Comparison of ENCODE assay signal across 28 mouse cellular contexts in the genomic region with DNA sequence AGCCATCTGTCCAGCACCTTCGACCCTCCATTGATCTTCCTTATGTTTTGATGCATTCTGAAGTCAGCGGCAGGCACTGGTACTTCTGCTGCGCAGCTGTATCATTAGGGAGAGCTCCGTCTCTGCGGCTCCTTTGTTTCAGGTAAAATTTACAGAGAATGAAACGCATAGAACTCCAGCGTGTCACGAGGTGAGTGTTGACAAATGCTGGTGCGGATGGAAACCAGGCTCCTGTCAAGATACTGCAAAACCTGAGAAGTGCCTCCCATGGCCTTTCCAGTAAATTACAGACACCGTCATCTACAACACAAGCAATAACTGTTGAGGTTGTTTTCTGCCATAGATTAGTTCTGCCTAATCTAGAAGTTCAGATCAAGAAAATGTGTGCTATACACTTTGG.
DNase-seq lines count a peak whose midpoint lies in the region; ATAC-seq lines count a peak whose summit lies in the region.
"Had no signal": no experiment of that assay in that cellular context is flagged by ENCODE, and none has a peak within 500 bp of the region (broad histone marks: within the 10 kb centered on the region; RNA-seq: fewer than 3 reads in every experiment).

No protein-coding gene starts in this region.

- H3K9ac ChIP-seq in heart, embryonic 13.5 days: no peak overlapping the region
- no peak overlapping the region for H3K9ac ChIP-seq in hindbrain, embryonic 14.5 days
- no peak overlapping the region for H3K9ac ChIP-seq in hindbrain, embryonic 12.5 days
- H3K9ac ChIP-seq: embryonic facial prominence, embryonic 12.5 days; intestine, embryonic 15.5 days; liver, embryonic 15.5 days; lung, embryonic 14.5 days had no signal

- DNase-seq in embryo, embryonic 10 days (ENCODE audit: low spot score): peak; percentile 26
- no peak for DNase-seq in embryo, embryonic 11 days
- DNase-seq in heart, adult 11 months: no peak
- DNase-seq in hindbrain, embryonic 14.5 days (ENCODE audit: low spot score): no peak
- DNase-seq in neural tube, embryonic 10.5 days (ENCODE audit: extremely low spot score, low spot score): peak; percentile 20
- no peak for DNase-seq in B cell, adult 2 months
- DNase-seq: adrenal gland, postnatal 10 days; cerebellum, adult 8-10 months; cerebellum, postnatal 25 days; gastrocnemius, postnatal 25 days; kidney, adult 2 months; kidney, postnatal 36 days; layer of hippocampus, postnatal 36 days; left cerebral cortex, postnatal 4 days; liver; lung, embryonic 14.5 days; lung, postnatal 14 days; retina, postnatal 1 day; right cerebral cortex, postnatal 14 days; thymus, postnatal 4 days had no signal

- no peak overlapping the region; the same call in 1 of the 2 replicates for H3K4me3 ChIP-seq in heart, embryonic 13.5 days
- no peak overlapping the region for H3K4me3 ChIP-seq in hindbrain, embryonic 14.5 days (replicated peaks; ENCODE audit: low read length)
- H3K4me3 ChIP-seq in hindbrain, embryonic 12.5 days: no peak overlapping the region
- H3K4me3 ChIP-seq: embryonic facial prominence, embryonic 12.5 days; intestine, embryonic 15.5 days; liver, embryonic 15.5 days had no signal

- H3K9me3 ChIP-seq in heart, embryonic 13.5 days: 0 out of 2 replicates have a peak, but pooled peaks cover 4% of the 10 kb centered on the region
- H3K9me3 ChIP-seq in hindbrain, embryonic 14.5 days (ENCODE audit: control insufficient read depth, low read length): no peaks in the 10 kb centered on the region
- H3K9me3 ChIP-seq in hindbrain, embryonic 12.5 days (replicated peaks): no peaks in the 10 kb centered on the region
- H3K9me3 ChIP-seq: embryonic facial prominence, embryonic 12.5 days; intestine, embryonic 15.5 days; liver, embryonic 15.5 days had no signal

- peak overlapping the region; percentile 35; the same call in 1 of the 2 replicates for H3K4me2 ChIP-seq in heart, embryonic 13.5 days
- H3K4me2 ChIP-seq in hindbrain, embryonic 14.5 days (replicated peaks): no peak overlapping the region
- H3K4me2 ChIP-seq in hindbrain, embryonic 12.5 days (replicated peaks): no peak overlapping the region
- H3K4me2 ChIP-seq: embryonic facial prominence, embryonic 12.5 days; intestine, embryonic 15.5 days; liver, embryonic 15.5 days; lung, embryonic 14.5 days had no signal

- 20% methylated on average over 10 of the region's 10 CpGs for WGBS in heart, embryonic 13.5 days
- WGBS in hindbrain, embryonic 14.5 days: 72% methylated on average over 10 of the region's 10 CpGs
- 70% methylated on average over 10 of the region's 10 CpGs for WGBS in hindbrain, embryonic 12.5 days

- ATAC-seq in heart, embryonic 13.5 days (ENCODE audit: extremely low read depth, insufficient number of reproducible peaks, low FRiP score, low TSS enrichment): no peak
- no peak for ATAC-seq in hindbrain, embryonic 14.5 days (ENCODE audit: low FRiP score)
- ATAC-seq in hindbrain, embryonic 12.5 days (ENCODE audit: low FRiP score): no peak
- ATAC-seq: forebrain, embryonic 14.5 days; hindbrain, postnatal 0 days; intestine, embryonic 15.5 days had no signal

- peaks cover 41% of the 10 kb centered on the region for H3K4me1 ChIP-seq in heart, embryonic 13.5 days
- peaks cover 22% of the 10 kb centered on the region for H3K4me1 ChIP-seq in hindbrain, embryonic 14.5 days (replicated peaks; ENCODE audit: control insufficient read depth, insufficient read depth, low read length)
- H3K4me1 ChIP-seq in hindbrain, embryonic 12.5 days: peaks cover 32% of the 10 kb centered on the region
- H3K4me1 ChIP-seq: intestine, embryonic 15.5 days; liver, embryonic 15.5 days had no signal

- H3K27ac ChIP-seq in heart, embryonic 13.5 days (replicated peaks): peak overlapping the region; percentile 45; the same call in 1 of the 2 replicates
- 0 out of 2 replicates have a peak overlapping the region, but pooled peaks have one; percentile 33 for H3K27ac ChIP-seq in hindbrain, embryonic 14.5 days
- no peak overlapping the region for H3K27ac ChIP-seq in hindbrain, embryonic 12.5 days
- H3K27ac ChIP-seq: embryonic facial prominence, embryonic 12.5 days; hindbrain, postnatal 0 days; intestine, embryonic 15.5 days; liver, embryonic 15.5 days had no signal

- H3K36me3 ChIP-seq in heart, embryonic 13.5 days: no peaks in the 10 kb centered on the region
- H3K36me3 ChIP-seq in hindbrain, embryonic 14.5 days (replicated peaks; ENCODE audit: control insufficient read depth, insufficient read depth): no peaks in the 10 kb centered on the region
- no peaks in the 10 kb centered on the region for H3K36me3 ChIP-seq in hindbrain, embryonic 12.5 days
- H3K36me3 ChIP-seq: embryonic facial prominence, embryonic 12.5 days; G1E; intestine, embryonic 15.5 days; liver, embryonic 15.5 days had no signal

- H3K27me3 ChIP-seq in heart, embryonic 13.5 days (replicated peaks): peaks cover 7% of the 10 kb centered on the region; the same call in 1 of the 2 replicates
- H3K27me3 ChIP-seq in hindbrain, embryonic 14.5 days (ENCODE audit: control insufficient read depth, insufficient read depth, low read length): no peaks in the 10 kb centered on the region
- no peaks in the 10 kb centered on the region for H3K27me3 ChIP-seq in hindbrain, embryonic 12.5 days
- H3K27me3 ChIP-seq: embryonic facial prominence, embryonic 12.5 days; intestine, embryonic 15.5 days; liver, embryonic 15.5 days had no signal

Comparison
In these comparisons a context has a peak if more than half of its experiments do, and no peak if none do; other contexts are left out.
1. DNase-seq: peak in embryo, embryonic 10 days (single experiment) and neural tube, embryonic 10.5 days (single experiment); none in embryo, embryonic 11 days (single experiment), heart, adult 11 months (single experiment), hindbrain, embryonic 14.5 days (single experiment) and B cell, adult 2 months (0 of 2).